Mouse (Mus musculus): ENCODE measurements around the gene Tnrc18.

The Tnrc18 gene

GRCm38 (mm10) chr5:142778871-142779270, 38.6 kb downstream of the Tnrc18 start:
- no peak for DNase-seq (ENCODE audit: inconsistent age in 2 of 2, low spot score in 1 of 2)

GRCm38 (mm10) chr5:142778135-142778534, 39.3 kb downstream of the Tnrc18 start:
- DNase-seq (ENCODE audit: inconsistent age in 2 of 2, low spot score in 1 of 2), result no peak

DNA sequence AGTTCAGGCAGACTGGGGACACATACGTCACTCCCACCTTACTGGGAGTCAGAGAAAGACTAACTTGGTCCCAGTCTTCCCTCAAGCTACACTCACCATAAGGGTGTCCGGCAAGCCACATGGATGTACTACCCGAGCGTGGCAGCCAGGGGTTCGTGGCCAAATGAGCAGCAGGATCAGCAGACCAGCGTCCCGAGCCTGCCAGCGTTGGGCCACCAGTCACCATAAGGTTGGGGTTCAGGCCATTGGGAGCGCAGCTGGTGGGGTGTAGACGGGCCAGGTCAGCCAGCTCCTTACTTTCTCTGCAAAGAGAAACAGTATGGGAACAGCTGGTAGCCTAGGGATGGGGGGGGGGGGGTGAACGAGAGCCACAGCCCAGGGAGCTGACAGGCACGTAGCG, 41.4 kb downstream of the Tnrc18 start:
- DNase-seq (ENCODE audit: inconsistent age in 2 of 2, low spot score in 1 of 2), result no peak

DNA sequence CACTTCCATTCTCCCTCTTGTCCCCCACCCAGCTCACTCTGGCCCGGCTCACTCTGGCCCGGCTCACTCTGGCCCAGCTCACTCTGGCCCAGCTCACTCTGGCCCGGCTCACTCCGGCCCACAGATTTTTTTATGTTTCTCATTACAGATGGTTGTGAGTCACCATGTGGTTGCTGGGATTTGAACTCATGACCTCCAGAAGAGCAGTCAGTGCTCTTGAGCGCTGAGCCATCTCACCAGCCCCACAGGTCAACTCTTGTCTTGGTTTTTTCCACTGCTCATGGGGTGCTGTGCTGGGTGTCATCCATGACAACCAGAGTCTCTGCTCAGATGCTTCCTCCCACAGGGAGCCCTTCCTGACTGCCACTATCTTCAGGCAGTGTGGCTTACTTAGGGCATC, 42.7 kb downstream of the Tnrc18 start:
- DNase-seq (ENCODE audit: inconsistent age in 2 of 2, low spot score in 1 of 2), result no peak

DNA sequence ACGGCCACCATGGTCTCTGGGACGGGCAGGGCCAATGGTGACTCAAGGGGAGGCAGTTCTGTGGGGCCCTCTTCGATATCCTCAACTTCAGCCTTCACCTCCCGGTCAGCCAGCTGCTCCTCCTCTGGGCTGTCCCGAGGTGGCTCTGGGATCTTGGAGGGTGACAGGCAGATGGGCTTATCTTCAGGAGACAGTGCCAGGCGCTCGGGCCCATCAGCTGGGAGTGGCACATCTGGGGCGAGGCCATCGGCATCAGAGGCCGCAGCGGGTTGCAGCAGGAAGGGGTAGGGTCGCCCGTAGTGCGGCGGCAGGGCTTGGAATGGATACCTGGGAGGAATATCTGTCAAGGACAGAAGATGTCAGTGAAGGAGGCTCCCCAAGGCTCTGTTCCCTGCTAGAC, 45.5 kb downstream of the Tnrc18 start:
- peak; percentile 50 to 70 for DNase-seq (ENCODE audit: inconsistent age in 2 of 2, low spot score in 1 of 2)

- DNase-seq (ENCODE audit: inconsistent age in 2 of 2, low spot score in 1 of 2), result no peak
Measured at GRCm38 (mm10) chr5:142771034-142771433, 46.4 kb downstream of the Tnrc18 start.

- no peak for DNase-seq (ENCODE audit: inconsistent age in 2 of 2, low spot score in 1 of 2)
Measured at GRCm38 (mm10) chr5:142769641-142770040, 47.8 kb downstream of the Tnrc18 start.

- no peak for DNase-seq (ENCODE audit: inconsistent age in 2 of 2, low spot score in 1 of 2)
Measured at GRCm38 (mm10) chr5:142768352-142769267, 48.9 kb downstream of the Tnrc18 start.

- peak; percentile 80 to 93 for DNase-seq (ENCODE audit: inconsistent age in 2 of 2, low spot score in 1 of 2)
Measured at GRCm38 (mm10) chr5:142767937-142768336, 49.5 kb downstream of the Tnrc18 start.

DNA sequence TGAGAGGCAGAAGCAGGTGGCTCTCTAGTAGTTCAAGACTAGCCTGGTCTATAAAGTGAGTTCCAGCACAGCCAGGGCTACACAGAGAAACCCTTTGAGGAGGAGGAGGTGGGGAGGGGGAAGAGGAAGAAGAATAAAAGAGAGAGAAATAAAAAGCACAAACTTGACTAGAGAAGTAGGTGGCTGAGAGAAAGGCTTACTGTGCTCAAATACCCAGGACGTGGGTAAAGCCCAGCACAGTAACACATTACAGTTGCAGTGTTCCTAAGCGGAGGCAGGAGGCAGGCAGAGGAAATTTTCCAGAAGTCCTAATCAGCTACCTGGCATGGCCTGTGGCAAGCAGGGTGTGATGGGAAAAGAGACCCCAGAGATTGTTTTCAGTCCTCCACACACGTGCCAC, 50.8 kb downstream of the Tnrc18 start:
- no peak for DNase-seq (ENCODE audit: inconsistent age in 2 of 2, low spot score in 1 of 2)

GRCm38 (mm10) chr5:142764889-142765288, 52.6 kb downstream of the Tnrc18 start:
- DNase-seq (ENCODE audit: inconsistent age in 2 of 2, low spot score in 1 of 2), result no peak

DNA sequence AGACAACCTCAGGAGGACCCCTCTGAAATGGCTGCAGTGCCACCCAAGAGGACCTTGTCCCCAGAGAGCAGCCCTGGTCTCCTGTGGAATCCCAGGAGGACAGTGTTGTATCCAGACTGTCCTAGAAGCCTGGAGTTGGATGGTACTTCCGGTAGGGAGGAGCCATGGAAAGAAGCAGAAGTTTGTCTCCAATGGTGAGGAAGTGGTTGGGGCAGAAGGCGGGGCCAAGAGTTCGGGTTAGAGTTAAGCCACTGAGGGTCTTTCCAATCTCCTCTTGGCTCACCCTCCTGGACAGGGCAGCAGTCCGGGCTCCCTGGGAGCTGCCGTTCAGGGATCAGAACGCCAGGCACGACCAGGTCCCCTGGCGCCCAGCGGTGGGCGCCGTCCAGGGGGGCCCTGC, 53.2 kb downstream of the Tnrc18 start:
- DNase-seq (ENCODE audit: inconsistent age in 2 of 2, low spot score in 1 of 2), result no peak

DNA sequence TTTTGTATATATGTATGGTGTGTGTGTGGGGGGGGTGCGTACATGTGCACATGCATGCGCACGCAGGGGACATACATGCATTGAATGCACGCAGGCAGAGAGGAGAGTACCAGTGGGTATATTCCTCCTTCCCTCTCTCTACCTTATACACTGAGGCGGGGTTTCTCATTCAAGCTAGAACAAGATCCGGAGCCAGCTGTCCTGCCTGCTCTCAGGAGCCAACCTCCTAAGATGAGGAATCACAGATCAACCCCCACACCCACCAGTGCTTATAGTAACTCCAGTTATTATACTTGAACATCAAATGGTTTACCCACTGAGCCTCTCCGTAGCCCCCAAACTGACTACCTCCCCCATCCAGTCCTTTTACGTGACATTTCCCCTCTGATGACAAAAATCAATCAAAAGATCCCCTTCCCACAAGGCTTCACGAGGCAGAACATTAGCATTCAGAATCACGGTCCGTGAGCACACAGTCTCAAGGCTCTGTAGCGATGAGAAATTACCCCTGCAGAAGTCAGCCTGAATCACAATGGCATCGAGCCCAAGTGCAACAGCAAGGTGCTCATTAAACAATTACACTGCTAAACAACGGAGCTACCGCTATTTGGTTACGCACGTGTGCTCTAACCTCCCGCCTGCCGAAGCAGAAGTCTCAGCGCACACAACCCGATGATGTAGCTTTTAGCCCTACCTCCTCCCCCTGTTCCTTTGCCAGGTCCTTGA, 55.2 kb downstream of the Tnrc18 start:
- no peak for DNase-seq (ENCODE audit: inconsistent age in 2 of 2, low spot score in 1 of 2)

DNA sequence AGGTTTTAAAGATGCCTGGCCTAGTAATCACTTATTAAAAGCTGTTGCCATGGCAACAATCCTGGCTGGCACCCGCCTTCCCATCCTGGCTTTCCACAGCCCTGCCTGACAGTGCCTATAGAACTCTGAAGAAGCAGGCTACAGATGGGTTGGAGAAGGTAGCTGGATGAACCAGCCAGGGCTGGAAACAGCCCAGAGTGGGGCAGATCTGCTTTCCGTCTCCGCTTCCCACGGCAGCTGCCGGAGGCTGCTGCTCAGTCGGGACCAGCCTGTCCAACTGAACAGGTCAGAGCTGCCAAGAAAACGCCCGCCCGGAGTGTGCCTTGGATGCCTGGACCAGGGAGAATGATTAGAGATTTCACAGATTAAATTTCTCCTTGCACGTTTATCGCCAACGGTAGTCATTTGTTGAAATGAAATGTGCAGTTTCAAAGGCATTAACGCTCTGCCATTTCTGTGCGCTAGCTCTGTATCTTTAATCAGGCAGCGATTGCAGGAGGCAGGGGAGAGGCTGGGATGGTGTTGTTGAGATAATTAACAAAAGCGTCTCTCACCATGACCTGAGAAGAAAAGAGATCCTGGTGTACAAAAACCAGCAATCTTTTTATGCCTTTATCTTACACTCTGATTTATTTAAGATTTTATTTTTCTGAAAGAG, 56.0 kb downstream of the Tnrc18 start:
- DNase-seq (ENCODE audit: inconsistent age in 2 of 2, low spot score in 1 of 2), result no peak

GRCm38 (mm10) chr5:142759786-142760185, 57.7 kb downstream of the Tnrc18 start:
- DNase-seq (ENCODE audit: inconsistent age in 2 of 2, low spot score in 1 of 2), result no peak

- DNase-seq (ENCODE audit: inconsistent age in 2 of 2, low spot score in 1 of 2), result no peak
Measured at GRCm38 (mm10) chr5:142752241-142752640, 65.2 kb downstream of the Tnrc18 start.

DNA sequence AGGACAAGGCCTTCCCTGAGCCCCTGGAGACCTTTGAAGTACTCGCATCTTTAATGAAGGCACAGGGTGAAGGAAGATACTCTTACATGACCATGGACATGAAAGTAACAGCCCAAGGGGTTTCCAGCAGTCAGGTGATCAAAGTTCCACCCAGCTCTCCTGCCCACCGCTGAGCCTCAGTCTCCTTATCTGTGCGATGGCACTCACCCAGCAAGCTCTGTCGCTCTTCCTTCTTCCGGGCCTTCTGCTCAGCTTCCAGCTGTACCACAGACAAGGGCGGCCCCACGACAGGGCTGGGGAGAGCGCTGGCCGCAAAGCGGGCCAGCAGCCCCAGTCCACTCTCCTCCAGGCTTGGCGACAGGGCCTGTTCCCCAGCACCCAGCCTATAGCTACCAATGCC, 67.3 kb downstream of the Tnrc18 start:
- no peak for DNase-seq (ENCODE audit: inconsistent age in 2 of 2, low spot score in 1 of 2)

DNA sequence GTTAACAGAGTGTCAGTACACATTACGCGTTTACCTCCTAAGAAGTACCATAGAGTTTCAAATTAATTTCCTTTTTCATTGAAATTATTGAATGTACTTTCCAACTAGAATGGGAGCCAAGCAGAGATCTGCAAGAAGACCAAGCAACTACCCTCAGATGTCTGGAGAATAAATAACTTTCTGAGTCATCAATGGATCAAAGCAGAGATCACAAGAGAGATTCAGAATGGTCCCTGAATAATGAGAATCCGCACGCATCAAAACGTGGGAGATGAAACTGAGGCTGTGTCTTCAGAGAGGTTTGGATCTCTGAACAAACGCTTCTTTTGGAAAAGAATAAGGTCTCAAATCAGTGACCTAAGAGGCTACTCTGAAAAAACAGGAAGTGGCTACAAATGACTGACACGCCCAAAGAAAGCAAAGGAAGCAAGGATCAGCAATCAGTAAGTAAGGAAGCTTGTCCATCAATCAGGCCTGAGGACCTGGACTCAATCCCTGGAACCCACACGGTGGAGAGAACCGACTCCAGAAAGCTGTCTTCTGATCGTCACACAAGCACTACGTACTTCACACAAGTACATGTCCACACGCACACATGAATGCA, 70.3 kb downstream of the Tnrc18 start:
- peak in 1 of 2 experiments; percentile 59 for DNase-seq (ENCODE audit: inconsistent age in 2 of 2, low spot score in 1 of 2)

- peak; percentile 82 to 89 for DNase-seq (ENCODE audit: inconsistent age in 2 of 2, low spot score in 1 of 2)
Measured at GRCm38 (mm10) chr5:142739941-142740340, 77.5 kb downstream of the Tnrc18 start.

- peak; percentile 41 to 74 for DNase-seq (ENCODE audit: inconsistent age in 2 of 2, low spot score in 1 of 2)
Measured at GRCm38 (mm10) chr5:142731916-142732315, 85.5 kb downstream of the Tnrc18 start.

- DNase-seq (ENCODE audit: inconsistent age in 2 of 2, low spot score in 1 of 2), result no peak
Measured at GRCm38 (mm10) chr5:142730295-142730694, 87.2 kb downstream of the Tnrc18 start.
